Mouse (Mus musculus) cerebellum, postnatal 4 days (tissue): Measurements from ENCODE around the gene Olfr715b.
"Not testable (repeated sequence)": the region's sequence is repeated elsewhere in the genome, so short reads cannot be mapped to it uniquely, and the experiment has no call there.

Experiments used
- DNase-seq, 2 experiments: peaks; one replicate each; pipeline ENCODE4 v3.0.0; 2022; ENCODE audit warnings: low spot score in 2 of 2, mixed read lengths in 1 of 2

Olfr715b gene

DNA sequence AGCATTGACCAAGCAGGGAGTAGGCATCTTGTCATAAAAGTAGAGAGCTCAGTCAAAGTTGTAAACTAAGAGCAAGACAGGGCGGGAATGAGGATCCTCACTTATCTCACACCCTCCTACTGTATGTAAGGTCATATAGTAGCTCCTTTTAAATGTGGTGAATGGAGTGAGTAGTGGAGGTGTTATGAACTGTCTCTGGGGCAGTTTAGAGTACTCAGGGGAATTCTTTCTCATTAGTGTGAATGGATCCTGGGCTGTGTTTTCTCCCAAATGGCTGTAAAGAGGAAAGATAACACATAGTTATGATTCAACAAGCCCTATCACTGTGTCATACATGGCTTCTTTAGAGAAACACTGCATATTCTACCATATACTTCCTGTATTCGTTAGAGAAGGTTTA lies at the start of gene Olfr715b:
Olfr715b (minus strand) TSS at position 101 of the 400 bp plus-strand sequence.
- not testable (repeated sequence) for DNase-seq

DNA sequence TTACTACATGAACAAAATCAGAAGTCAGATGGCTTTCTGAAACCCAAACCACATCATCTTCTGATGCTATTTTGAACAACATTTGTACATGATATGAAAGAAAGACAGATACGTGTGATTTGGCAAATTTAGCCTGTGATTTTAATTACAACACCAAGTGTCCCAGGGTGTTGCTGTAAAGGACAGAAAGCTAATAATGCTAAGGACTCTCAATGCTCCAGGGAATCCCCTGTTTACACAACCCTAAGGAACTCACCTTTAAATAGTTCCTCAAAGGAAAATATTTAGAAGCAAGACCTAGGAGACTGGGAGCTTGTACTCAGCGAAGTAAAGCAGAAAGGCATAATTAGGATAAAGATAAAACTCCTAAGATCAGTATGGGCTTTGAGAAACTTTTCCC lies 27.9 kb upstream of the Olfr715b start, which contains the start of gene Olfr716:
Olfr716 (plus strand) TSS at position 301 of the 400 bp plus-strand sequence.
- DNase-seq, result not testable (repeated sequence)

DNA sequence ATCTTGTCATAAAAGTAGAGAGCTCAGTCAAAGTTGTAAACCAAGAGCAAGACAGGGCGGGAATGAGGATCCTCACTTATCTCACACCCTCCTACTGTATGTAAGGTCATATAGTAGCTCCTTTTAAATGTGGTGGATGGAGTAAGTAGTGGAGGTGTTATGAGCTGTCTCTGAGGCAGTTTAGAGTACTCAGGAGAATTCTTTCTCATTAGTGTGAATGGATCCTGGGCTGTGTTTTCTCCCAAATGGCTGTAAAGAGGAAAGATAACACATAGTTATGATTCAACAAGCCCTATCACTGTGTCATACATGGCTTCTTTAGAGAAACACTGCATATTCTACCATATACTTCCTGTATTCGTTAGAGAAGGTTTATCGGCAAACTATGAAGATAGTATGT lies 20.8 kb upstream of the Olfr715b start, which contains the start of gene Olfr715:
Olfr715 (minus strand) TSS at position 101 of the 400 bp plus-strand sequence.
- DNase-seq, result not testable (repeated sequence)

DNA sequence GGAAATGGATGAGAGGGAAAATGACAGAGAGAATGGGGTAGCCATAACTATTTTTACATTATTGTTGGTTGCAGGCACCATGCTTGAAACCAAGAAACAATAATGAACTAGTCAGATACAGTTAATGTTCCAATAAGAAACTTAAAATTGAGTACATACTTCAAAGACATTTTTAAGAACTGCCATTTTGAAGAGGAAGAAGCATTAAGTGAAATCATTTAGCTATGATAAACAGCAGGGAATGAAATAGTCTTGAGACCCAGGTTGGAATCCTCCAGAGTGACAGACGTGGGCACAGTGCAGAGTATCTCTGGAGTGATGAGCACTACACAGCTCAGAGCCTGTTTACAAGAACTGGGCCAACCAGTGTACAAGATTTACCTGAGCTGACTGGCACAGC lies 17.2 kb downstream of the Olfr715b start, which contains the start of gene Olfr17:
Olfr17 (plus strand) TSS at position 301 of the 400 bp plus-strand sequence.
- no peak for DNase-seq

DNA sequence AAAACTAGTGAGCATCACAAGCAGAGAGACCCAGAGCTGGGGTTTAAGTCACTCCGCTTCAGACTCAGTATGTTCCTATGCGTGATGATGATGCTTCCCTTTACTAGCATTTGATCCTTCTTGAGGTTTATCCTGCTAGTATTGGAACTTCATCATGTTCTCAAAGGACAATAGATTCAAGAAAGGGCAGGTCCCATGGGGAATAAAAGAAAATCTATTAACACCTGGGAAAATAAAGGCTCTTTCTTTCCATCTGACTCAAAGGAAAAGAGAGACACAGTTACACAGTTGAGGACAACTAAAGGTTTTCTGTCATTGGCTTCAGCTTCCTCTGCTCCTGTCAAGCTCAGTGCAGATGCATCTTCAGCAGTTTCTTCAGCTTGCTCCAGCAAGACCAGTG lies 39.5 kb downstream of the Olfr715b start, which contains the start of gene Olfr714:
Olfr714 (plus strand) TSS at position 301 of the 400 bp plus-strand sequence.
- DNase-seq, result no peak
